Mouse (Mus musculus): ENCODE results near the gene Fgfr2.

Gene Fgfr2

GRCm38 (mm10) chr7:130230034-130230433 is 2893.1 kb downstream of the Fgfr2 start:
- DNase-seq (ENCODE audit: low read depth, low spot score) = no peak

- no peak for DNase-seq (ENCODE audit: low read depth, low spot score)
Observed at GRCm38 (mm10) chr7:130225227-130225626, 2897.9 kb downstream of the Fgfr2 start.

GRCm38 (mm10) chr7:130222633-130223354 is 2900.4 kb downstream of the Fgfr2 start:
- no peak for DNase-seq (ENCODE audit: low read depth, low spot score)

GRCm38 (mm10) chr7:130221661-130222387 is 2901.3 kb downstream of the Fgfr2 start:
- no peak for DNase-seq (ENCODE audit: low read depth, low spot score)

- DNase-seq (ENCODE audit: low read depth, low spot score) = no peak
Observed at GRCm38 (mm10) chr7:130220627-130221026, 2902.5 kb downstream of the Fgfr2 start.

GRCm38 (mm10) chr7:130219844-130220243 is 2903.3 kb downstream of the Fgfr2 start:
- DNase-seq (ENCODE audit: low read depth, low spot score) = no peak

GRCm38 (mm10) chr7:130216272-130216671 is 2906.9 kb downstream of the Fgfr2 start:
- no peak for DNase-seq (ENCODE audit: low read depth, low spot score)

- no peak for DNase-seq (ENCODE audit: low read depth, low spot score)
Observed at GRCm38 (mm10) chr7:130215348-130216252, 2907.6 kb downstream of the Fgfr2 start.

GRCm38 (mm10) chr7:130213156-130213555 is 2910.0 kb downstream of the Fgfr2 start:
- no peak for DNase-seq (ENCODE audit: low read depth, low spot score)

GRCm38 (mm10) chr7:130211411-130211810 is 2911.7 kb downstream of the Fgfr2 start:
- no peak for DNase-seq (ENCODE audit: low read depth, low spot score)

- DNase-seq (ENCODE audit: low read depth, low spot score) = no peak
Observed at GRCm38 (mm10) chr7:130208601-130209000, 2914.5 kb downstream of the Fgfr2 start.

GRCm38 (mm10) chr7:130206181-130206582 is 2917.0 kb downstream of the Fgfr2 start:
- peak; percentile 30 for DNase-seq (ENCODE audit: low read depth, low spot score)

- no peak for DNase-seq (ENCODE audit: low read depth, low spot score)
Observed at GRCm38 (mm10) chr7:130205140-130205539, 2918.0 kb downstream of the Fgfr2 start.

GRCm38 (mm10) chr7:130201020-130201419 is 2922.1 kb downstream of the Fgfr2 start:
- no peak for DNase-seq (ENCODE audit: low read depth, low spot score)

GRCm38 (mm10) chr7:130199951-130200350 is 2923.2 kb downstream of the Fgfr2 start:
- no peak for DNase-seq (ENCODE audit: low read depth, low spot score)

GRCm38 (mm10) chr7:130199317-130199716 is 2923.8 kb downstream of the Fgfr2 start:
- no peak for DNase-seq (ENCODE audit: low read depth, low spot score)

- no peak for DNase-seq (ENCODE audit: low read depth, low spot score)
Observed at GRCm38 (mm10) chr7:130195081-130195480, 2928.1 kb downstream of the Fgfr2 start.

- no peak for DNase-seq (ENCODE audit: low read depth, low spot score)
Observed at GRCm38 (mm10) chr7:130190329-130190975, 2932.7 kb downstream of the Fgfr2 start.

GRCm38 (mm10) chr7:130189901-130190300 is 2933.2 kb downstream of the Fgfr2 start:
- DNase-seq (ENCODE audit: low read depth, low spot score) = no peak

- no peak for DNase-seq (ENCODE audit: low read depth, low spot score)
Observed at GRCm38 (mm10) chr7:130188108-130188507, 2935.0 kb downstream of the Fgfr2 start.

- no peak for DNase-seq (ENCODE audit: low read depth, low spot score)
Observed at GRCm38 (mm10) chr7:130184864-130185263, 2938.3 kb downstream of the Fgfr2 start.

All from ES-CJ7 (cell line).